Mouse (Mus musculus) spleen, postnatal 4 days (tissue): ENCODE results near the gene Picalm.
"Not testable (repeated sequence)": the region's sequence is repeated elsewhere in the genome, so short reads cannot be mapped to it uniquely, and the experiment has no call there.

ENCODE experiments used
- DNase-seq, 2 experiments: peaks; one replicate each; pipeline ENCODE4 v3.0.0; 2022; ENCODE audit warnings: low spot score in 2 of 2

Picalm gene

DNA sequence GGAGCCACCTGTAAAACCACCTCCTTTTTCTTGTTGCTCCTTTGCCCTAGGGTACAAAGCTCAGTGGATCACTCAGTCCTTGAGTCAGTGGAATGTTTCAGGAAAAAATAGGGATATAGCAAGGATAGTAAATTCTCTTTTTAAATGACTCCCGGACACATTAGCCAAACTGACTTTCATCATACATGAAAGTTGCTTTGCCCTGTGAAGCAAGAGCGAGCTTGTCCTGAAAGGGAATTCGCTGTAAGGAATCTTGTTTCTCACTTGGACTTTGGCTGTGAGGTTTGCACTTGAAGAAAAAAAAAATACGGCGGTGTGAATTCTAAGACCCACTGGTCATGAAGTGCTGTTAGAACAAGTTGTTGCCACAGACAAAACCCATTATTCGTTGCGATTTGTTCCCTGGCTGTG, 1.8 kb downstream of the Picalm start:
- DNase-seq: no peak

- no peak for DNase-seq
Observed at GRCm38 (mm10) chr7:90132322-90132721, 2.3 kb downstream of the Picalm start.

- DNase-seq: no peak
Observed at GRCm38 (mm10) chr7:90136736-90137135, 6.7 kb downstream of the Picalm start.

DNA sequence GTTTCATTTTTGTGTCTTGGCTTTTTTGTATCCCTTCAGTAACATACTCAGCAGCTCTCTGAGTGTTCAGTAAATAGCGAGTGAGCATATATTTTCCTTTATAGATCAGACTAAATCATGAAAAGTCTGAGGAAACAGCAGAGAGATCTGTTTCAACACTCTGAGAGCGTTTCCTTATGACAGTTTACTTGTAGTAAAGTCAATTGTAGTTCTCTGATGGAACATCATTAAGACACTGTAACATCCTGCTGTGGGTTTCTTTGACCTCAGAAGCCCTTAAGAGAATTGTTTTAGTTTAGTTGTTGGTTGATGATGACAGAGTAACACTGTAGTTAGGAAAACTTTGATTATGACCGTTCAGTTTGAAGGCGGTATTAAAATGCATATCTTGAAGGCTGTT, 8.3 kb downstream of the Picalm start:
- DNase-seq: no peak

DNA sequence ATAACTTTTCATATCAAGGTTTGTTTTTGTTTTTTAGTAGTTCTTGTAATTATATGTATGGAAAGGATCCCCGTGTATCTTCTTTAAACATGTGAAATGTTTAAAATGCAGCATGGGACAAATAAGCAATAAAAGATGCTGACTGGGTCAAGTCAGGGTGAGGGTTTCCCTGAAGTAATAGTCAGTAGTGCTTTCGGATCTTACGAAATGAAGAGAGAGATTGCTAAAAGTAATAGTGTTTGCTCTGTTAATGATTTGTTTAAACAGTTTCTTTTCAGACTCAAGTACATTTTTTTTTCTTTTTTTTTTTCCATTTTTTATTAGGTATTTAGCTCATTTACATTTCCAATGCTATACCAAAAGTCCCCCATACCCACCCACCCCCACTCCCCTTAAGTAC, 10.3 kb downstream of the Picalm start:
- no peak for DNase-seq

- DNase-seq: no peak
Observed at GRCm38 (mm10) chr7:90144275-90144674, 14.3 kb downstream of the Picalm start.

GRCm38 (mm10) chr7:90144971-90145370, 15.0 kb downstream of the Picalm start:
- DNase-seq: no peak

GRCm38 (mm10) chr7:90145376-90145775, 15.4 kb downstream of the Picalm start:
- no peak for DNase-seq

DNA sequence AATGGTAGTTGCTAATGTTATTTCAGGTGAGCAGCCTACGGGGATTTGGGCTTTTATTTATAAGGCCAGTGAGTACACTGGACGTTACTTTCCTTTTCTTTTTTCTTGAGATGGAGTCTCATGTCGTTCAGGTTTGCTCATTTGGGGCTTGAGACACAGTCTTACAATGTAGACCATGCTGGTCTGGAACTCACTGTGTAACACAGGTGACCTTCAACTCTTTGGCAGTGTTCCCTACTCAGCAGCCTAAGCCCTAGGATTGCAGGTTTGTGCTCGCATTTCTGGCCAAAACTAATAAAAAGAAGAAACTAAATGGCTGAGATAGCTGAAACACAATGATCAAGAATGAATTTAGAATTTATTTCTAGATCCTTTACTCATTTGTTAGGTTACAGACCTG, 15.9 kb downstream of the Picalm start:
- DNase-seq: peak in 1 of 2 experiments; percentile 55

DNA sequence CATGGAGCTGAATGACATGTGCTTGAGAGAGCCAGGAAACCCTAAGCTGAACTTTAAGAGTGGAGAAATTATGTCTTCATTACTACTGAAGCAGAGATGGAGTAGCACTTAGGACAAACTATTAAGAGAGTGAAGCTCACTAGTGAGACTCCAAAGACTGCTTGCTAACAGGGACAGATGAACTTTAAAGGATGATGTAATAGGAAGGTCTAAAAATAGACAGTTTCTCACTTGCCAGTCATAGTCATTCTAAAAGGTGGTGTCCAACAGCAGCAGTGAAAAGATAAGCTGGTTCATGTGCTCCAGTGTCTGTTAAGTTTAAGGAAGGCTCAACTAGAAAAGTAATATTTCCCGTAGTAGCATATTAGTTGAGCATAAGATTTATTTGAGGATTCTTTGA, 16.3 kb downstream of the Picalm start:
- no peak for DNase-seq

DNA sequence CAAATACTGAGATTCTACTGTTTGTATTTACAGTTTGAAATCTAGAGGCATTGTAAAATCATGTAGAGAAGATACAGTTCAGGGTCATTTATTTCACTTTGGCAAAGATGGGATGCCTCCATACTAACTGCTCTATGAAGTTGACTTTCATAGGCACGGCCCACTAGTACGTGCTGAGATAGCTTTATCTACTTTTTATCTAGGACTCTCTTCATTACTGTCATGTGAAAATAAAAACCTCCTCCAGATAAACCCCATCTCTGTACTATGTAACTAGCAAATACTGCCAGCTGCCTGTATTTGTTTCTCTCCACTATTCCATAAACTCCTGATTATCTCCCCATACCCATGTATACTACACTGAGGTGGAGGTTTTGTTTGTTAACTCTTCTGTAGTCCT, 18.0 kb downstream of the Picalm start:
- no peak for DNase-seq

DNA sequence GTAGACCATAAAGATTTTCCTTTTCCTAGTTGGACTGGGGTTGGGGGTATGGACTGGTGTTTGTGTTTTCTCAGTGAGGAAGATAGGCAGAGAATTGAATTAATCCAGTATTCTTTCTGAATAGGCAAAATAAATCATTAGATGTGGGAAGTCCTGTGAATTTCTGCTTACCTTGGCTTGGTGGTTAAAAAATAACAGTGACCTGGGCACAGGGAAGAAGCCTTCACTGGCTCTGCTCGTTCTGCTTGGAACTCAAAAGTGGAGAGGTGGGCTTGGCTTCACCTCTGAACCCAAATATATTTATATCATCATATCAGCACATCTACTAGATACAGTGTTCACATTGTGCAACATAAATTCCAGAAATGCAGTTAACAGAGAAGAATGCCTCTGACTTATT, 18.5 kb downstream of the Picalm start:
- no peak for DNase-seq

DNA sequence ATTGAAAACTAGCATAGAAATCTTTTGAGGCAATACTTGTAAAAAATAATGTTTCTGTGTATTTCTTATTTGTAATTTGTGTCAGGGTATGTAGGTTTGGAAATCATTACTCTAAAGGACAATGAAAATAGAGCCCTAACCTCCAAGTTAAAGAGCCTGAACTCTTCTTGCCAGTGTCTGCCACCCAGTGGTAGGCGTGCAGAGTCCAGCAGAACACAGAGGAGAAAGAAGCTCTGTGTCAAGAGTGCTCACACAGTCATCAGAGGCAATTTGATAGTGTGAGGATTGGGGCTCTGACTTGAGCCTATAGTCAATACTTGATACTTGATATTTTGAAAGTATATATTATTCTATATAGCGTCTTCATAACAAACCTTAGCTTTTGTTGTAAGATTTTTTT, 20.3 kb downstream of the Picalm start:
- peak; percentile 57 to 69 for DNase-seq

- DNase-seq: no peak
Observed at GRCm38 (mm10) chr7:90158034-90158433, 28.0 kb downstream of the Picalm start.

- no peak for DNase-seq
Observed at GRCm38 (mm10) chr7:90160598-90160997, 30.6 kb downstream of the Picalm start.

- DNase-seq: no peak
Observed at GRCm38 (mm10) chr7:90164276-90164675, 34.3 kb downstream of the Picalm start.

- DNase-seq: no peak
Observed at GRCm38 (mm10) chr7:90165970-90166369, 36.0 kb downstream of the Picalm start.

GRCm38 (mm10) chr7:90167777-90168176, 37.8 kb downstream of the Picalm start:
- not testable (repeated sequence) for DNase-seq

DNA sequence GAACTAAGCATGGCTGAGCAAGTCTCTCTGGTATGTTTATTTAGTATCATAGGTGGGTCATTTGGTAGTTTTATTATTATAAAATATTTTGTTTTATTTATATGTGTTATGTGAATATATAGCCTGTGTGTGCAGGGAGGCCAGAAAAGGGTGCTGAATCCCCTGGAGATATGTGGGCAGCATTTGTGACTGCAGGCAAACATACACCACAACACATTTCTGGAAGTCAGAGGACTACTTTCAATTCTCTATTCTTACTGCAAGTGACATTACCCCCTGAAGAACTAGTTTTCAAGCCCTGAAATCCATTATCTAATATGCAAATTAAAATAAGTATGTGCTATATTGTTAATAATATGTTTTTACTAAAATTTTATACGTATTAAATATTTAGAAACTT, 43.8 kb downstream of the Picalm start:
- DNase-seq: no peak

GRCm38 (mm10) chr7:90175576-90175975, 45.6 kb downstream of the Picalm start:
- DNase-seq: no peak

DNA sequence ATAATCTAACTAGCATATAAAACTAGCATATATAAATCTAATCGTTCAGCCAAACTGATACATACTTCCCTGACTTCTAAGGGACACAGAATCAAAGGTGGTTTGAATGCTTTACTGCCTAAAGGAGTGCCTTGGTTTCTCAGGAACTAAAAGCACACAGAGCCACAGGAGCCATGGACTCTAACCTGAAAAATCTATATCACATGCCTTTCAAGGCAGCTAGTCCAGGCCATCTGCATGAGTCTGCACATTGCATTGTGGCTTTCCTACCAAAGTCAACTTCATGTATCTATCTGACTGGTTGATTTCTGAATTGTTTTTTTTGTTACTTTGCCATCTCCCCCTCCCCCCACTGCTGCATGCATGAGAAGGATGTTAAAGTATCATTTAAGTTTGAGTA, 50.6 kb downstream of the Picalm start:
- no peak for DNase-seq

GRCm38 (mm10) chr7:90200251-90200650, 70.2 kb downstream of the Picalm start:
- no peak for DNase-seq

GRCm38 (mm10) chr7:90201877-90202465, 72.0 kb downstream of the Picalm start:
- no peak for DNase-seq

DNA sequence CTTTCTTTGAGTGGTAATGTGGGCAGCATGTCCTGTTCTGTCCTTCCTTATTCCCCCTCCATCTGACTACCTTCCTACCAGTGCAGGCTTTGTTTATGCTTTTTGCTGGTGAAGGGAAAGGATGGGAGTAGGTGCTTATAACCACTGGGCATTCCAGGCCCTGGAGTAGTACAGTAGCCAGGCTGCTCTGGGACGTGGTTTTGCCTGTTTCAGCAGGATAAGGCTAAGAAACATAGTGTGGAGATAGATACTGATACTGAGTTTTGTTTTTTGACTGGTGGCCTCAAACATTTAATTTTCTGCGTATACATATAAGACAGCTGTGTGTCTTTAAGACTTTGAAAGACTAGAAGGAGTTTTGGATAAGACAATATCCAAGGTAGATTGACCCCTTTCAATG, 73.9 kb downstream of the Picalm start:
- DNase-seq: peak in 1 of 2 experiments; percentile 48
